Mouse (Mus musculus) embryonic facial prominence, embryonic 11.5 days (tissue): ENCODE data around the gene Disp2. TPM values are rescaled to one million over a fixed set of nuclear protein-coding genes. Genes with fewer than 3 reads are reported as not detected.

Experiments used
- ATAC-seq: fragments of 200-750 bp; cut with Nextera tagmentation; replicated peaks from 2 replicates; pipeline ENCODE4 v1.8.0; 2017; ENCODE audit warnings: low read depth; ENCODE audit not compliant: insufficient number of reproducible peaks, low FRiP score, low TSS enrichment
- DNase-seq: peaks from one replicate; pipeline ENCODE4 v3.0.0-alpha.2; 2015; ENCODE audit warnings: low spot score
- H3K27ac ChIP-seq: fragments of 300-500 bp; sonication (generic); replicated peaks from 2 replicates; pipeline ENCODE4 v1.5.1; 2014; ENCODE audit warnings: mild to moderate bottlenecking, low read depth, low read length, control low read depth
- H3K27me3 ChIP-seq: fragments of 300-500 bp; sonication (generic); 2 replicates; pipeline ENCODE4 v1.6.1; 2014; ENCODE audit warnings: mild to moderate bottlenecking, low read length, moderate library complexity, mixed read lengths; ENCODE audit not compliant: control insufficient read depth, insufficient read depth
- H3K36me3 ChIP-seq: fragments of 300-500 bp; sonication (generic); replicated peaks from 2 replicates; pipeline ENCODE4 v1.6.1; 2014; ENCODE audit warnings: low read depth, mild to moderate bottlenecking, low read length, moderate library complexity, mixed read lengths; ENCODE audit not compliant: control insufficient read depth, insufficient read depth
- H3K4me1 ChIP-seq: fragments of 300-500 bp; sonication (generic); 2 replicates; pipeline ENCODE4 v1.6.1; 2014; ENCODE audit warnings: low read length, mixed read lengths; ENCODE audit not compliant: control insufficient read depth, insufficient read depth
- H3K4me2 ChIP-seq: fragments of 300-500 bp; sonication (generic); 2 replicates; pipeline ENCODE4 v1.6.1; 2014; ENCODE audit warnings: low read depth, mild to moderate bottlenecking, control low read depth, low read length, moderate library complexity
- H3K4me3 ChIP-seq: fragments of 300-500 bp; sonication (generic); 2 replicates; pipeline ENCODE4 v1.5.1; 2014; ENCODE audit warnings: low read depth, low read length, control low read depth
- H3K9ac ChIP-seq: fragments of 300-500 bp; sonication (generic); replicated peaks from 2 replicates; pipeline ENCODE4 v1.6.1; 2014; ENCODE audit warnings: mild to moderate bottlenecking, control low read depth, low read length
- H3K9me3 ChIP-seq: fragments of 300-500 bp; sonication (generic); replicated peaks from 2 replicates; pipeline ENCODE4 v1.6.1; 2016; ENCODE audit warnings: mild to moderate bottlenecking, low read length, inconsistent platforms, mixed read lengths; ENCODE audit not compliant: control insufficient read depth
- WGBS: fragments of 180-500 bp; shearing (Covaris S2); extraction: QIAGEN DNeasy Blood & Tissue Kit; methylation state at CpG from one replicate; pipeline ENCODE4 v1.1.7; 2014; 5-methylcytosine and 5-hydroxymethylcytosine counted together
- polyA plus RNA-seq: library from polyadenylated mRNA; unstranded; fragments of >200 nt; fragmentation: Nextera tagmentation; extraction: Ambion mirVana; gene quantifications from 2 replicates; pipeline ENCODE4 v1.2.1, GENCODE M21; 2014

Gene Disp2
- polyA plus RNA-seq, 1 experiment from 2014 or later = 1.5 TPM

DNA sequence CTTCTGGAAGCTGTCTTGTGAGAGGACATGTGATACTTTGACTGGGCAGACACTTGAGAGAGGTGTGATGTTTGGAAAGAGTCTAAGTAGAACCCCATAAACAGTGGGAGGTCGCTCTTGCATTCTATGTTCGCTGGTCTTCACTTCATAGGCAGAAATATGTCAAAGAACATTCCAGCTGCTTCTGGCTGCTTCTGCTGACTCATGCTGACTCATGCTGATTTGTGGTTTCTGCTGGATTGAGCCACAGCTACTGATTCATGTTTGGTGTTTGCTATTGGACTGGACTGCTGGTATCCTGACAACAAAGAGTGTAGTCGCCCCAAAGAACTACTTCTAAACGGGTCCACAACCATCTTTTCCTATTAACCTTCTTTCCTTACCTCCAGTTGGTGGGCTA, 62.3 kb downstream of the Disp2 start:
- DNase-seq = no peak
- no peak overlapping the region for H3K9ac ChIP-seq
- no peak overlapping the region for H3K4me3 ChIP-seq
- no peak overlapping the region for H3K4me2 ChIP-seq
- H3K4me1 ChIP-seq = no peaks in the 10 kb centered on the region
- ATAC-seq = no peak
- H3K27ac ChIP-seq = no peak overlapping the region
- no peaks in the 10 kb centered on the region for H3K9me3 ChIP-seq
- H3K27me3 ChIP-seq = no peaks in the 10 kb centered on the region
- no peaks in the 10 kb centered on the region; the same call in 1 of the 2 replicates for H3K36me3 ChIP-seq
- 82% methylated on average over 4 of the region's 4 CpGs for WGBS

DNA sequence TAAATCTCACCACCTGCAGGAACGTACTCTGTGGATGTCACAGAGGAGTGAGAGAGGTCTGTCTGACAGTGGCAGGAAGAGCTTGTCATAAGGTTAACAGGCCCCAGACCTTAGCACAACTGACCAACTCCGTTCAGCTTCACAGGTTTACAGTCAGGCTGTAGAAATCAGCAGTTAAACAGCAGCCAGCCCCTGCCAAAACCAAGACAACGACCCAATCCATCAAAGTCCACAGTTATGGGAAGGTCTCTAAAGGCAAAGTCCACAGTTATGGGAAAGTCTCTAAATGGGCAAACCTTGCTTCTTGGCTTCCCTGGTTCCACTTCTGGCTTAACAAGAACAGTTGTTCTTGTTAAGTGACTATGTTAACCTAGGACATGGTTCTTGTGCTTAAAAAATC, 64.9 kb downstream of the Disp2 start:
- Histone ChIP-seq H3K9ac (no peak overlapping the region), H3K4me1 (no peaks in the 10 kb centered on the region), H3K4me3 (no peak overlapping the region), H3K36me3 (no peaks in the 10 kb centered on the region), H3K9me3 (no peaks in the 10 kb centered on the region), H3K4me2 (no peak overlapping the region), H3K27me3 (no peaks in the 10 kb centered on the region), H3K27ac (no peak overlapping the region)
- WGBS = 79% methylated on average over 3 of the region's 3 CpGs
- DNase-seq (no peak), ATAC-seq (no peak)

DNA sequence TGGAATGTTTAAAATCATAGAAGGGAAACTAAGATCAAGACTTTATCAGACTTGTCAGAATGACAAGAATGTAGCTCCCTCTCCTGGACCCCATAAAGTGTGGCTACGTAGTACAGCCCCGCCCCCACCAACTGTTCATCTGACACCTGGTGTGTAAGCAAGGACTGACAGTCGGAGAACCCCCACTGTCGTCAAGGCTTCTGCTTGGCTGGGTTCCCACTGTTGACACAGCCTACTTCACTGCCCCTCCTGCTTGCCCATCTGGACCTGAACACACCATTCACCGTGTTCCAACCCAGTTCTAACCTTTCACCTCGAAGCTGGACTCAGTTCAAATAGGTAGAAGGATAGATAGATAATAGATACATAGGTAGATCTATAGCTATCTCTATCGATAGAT, 66.7 kb downstream of the Disp2 start:
- no peak overlapping the region for H3K27ac ChIP-seq

DNA sequence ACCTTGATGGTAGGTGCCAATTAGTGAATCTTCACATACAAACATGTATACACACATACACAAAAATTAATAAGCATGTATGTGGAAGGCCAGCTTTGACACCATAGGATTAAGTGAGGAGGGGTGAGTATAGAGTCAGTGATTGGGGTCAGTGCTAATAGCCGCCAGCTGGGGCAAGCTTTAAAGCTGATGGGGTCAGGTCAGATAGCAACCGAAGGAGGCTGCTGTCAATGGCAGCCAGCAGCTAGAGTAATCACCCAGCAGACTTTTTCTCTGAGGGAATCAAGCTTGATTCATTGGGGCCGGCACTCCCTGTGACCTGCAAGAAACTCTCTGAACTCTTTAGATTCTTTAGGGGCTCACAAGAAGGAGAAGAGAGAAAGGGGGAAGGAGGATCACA, 72.2 kb downstream of the Disp2 start:
- Histone ChIP-seq H3K27me3 (no peaks in the 10 kb centered on the region), H3K36me3 (no peaks in the 10 kb centered on the region), H3K4me3 (no peak overlapping the region), H3K4me1 (no peaks in the 10 kb centered on the region), H3K4me2 (no peak overlapping the region), H3K9me3 (no peaks in the 10 kb centered on the region), H3K27ac (no peak overlapping the region), H3K9ac (no peak overlapping the region)
- WGBS = 20% methylated on average over 3 of the region's 3 CpGs
- DNase-seq (no peak), ATAC-seq (no peak)

More for the DNA sequence above, 66.7 kb downstream of the Disp2 start:
- H3K27me3 ChIP-seq = no peaks in the 10 kb centered on the region
- no peak overlapping the region for H3K4me2 ChIP-seq
- no peak overlapping the region for H3K4me3 ChIP-seq
- no peak for ATAC-seq
- no peak overlapping the region for H3K9ac ChIP-seq
- H3K9me3 ChIP-seq = no peaks in the 10 kb centered on the region
- no peak for DNase-seq
- 63% methylated on average over 7 of the region's 7 CpGs for WGBS
- no peaks in the 10 kb centered on the region for H3K36me3 ChIP-seq
- H3K4me1 ChIP-seq = no peaks in the 10 kb centered on the region

Other genes starting within 250 kb of the Disp2 start
- 5.0 and 5.1 TPM in 2 replicates for gene Bmf, start 230.0 kb upstream of the Disp2 start, polyA plus RNA-seq
- gene Bub1b, start 181.5 kb upstream of the Disp2 start, polyA plus RNA-seq = 131 and 135 TPM in 2 replicates
- gene Pak6, start 116.4 kb upstream of the Disp2 start, polyA plus RNA-seq = 0.50 and 0.92 TPM in 2 replicates
- gene Ankrd63, start 75.8 kb upstream of the Disp2 start, polyA plus RNA-seq = 0.04 TPM in 1 of 2 replicates, not detected in the other
- gene Plcb2, start 51.3 kb upstream of the Disp2 start, polyA plus RNA-seq = 0.22 and 0.40 TPM in 2 replicates
- gene Inafm2, start 34.0 kb upstream of the Disp2 start, polyA plus RNA-seq = 22.8 and 25.8 TPM in 2 replicates
- 0.52 and 0.66 TPM in 2 replicates for gene Ccdc9b, start 17.1 kb upstream of the Disp2 start, polyA plus RNA-seq
- gene Phgr1, start 7.0 kb upstream of the Disp2 start, polyA plus RNA-seq = not detected in 2 replicates
- 176 and 195 TPM in 2 replicates for gene Knstrn, start 34.3 kb downstream of the Disp2 start, polyA plus RNA-seq
- 53.7 and 62.2 TPM in 2 replicates for gene Ivd, start 82.2 kb downstream of the Disp2 start, polyA plus RNA-seq
- gene Bahd1, start 120.7 kb downstream of the Disp2 start, polyA plus RNA-seq = 1.1 and 1.2 TPM in 2 replicates
- 31.8 and 32.0 TPM in 2 replicates for gene Chst14, start 146.8 kb downstream of the Disp2 start, polyA plus RNA-seq
- 22.6 and 26.4 TPM in 2 replicates for gene Ccdc32, start 249.7 kb downstream of the Disp2 start, polyA plus RNA-seq